Mouse (Mus musculus): ENCODE measurements around the gene Gm21985.

Gm21985 gene

GRCm38 (mm10) chr2:112266242-112266592, at the start of gene Gm21985:
TSS of gene Gm21985 (plus strand) at chr2:112266314.
- peak; percentile 70 for DNase-seq (ENCODE audit: inconsistent ontology term)

- DNase-seq (ENCODE audit: inconsistent ontology term) = no peak
Observed at GRCm38 (mm10) chr2:112217614-112218013, 48.5 kb upstream of the Gm21985 start.

GRCm38 (mm10) chr2:112220880-112221279, 45.2 kb upstream of the Gm21985 start:
- no peak for DNase-seq (ENCODE audit: inconsistent ontology term)

GRCm38 (mm10) chr2:112222607-112223006, 43.5 kb upstream of the Gm21985 start:
- DNase-seq (ENCODE audit: inconsistent ontology term) = no peak

GRCm38 (mm10) chr2:112224356-112224755, 41.8 kb upstream of the Gm21985 start:
- DNase-seq (ENCODE audit: inconsistent ontology term) = no peak

- no peak for DNase-seq (ENCODE audit: inconsistent ontology term)
Observed at GRCm38 (mm10) chr2:112232623-112233022, 33.5 kb upstream of the Gm21985 start.

GRCm38 (mm10) chr2:112236620-112237019, 29.5 kb upstream of the Gm21985 start:
- DNase-seq (ENCODE audit: inconsistent ontology term) = no peak

- no peak for DNase-seq (ENCODE audit: inconsistent ontology term)
Observed at GRCm38 (mm10) chr2:112238006-112238405, 28.1 kb upstream of the Gm21985 start.

- DNase-seq (ENCODE audit: inconsistent ontology term) = peak; percentile 88
Observed at GRCm38 (mm10) chr2:112239212-112239934, 26.7 kb upstream of the Gm21985 start, which contains the start of gene Lpcat4. TSS of gene Lpcat4 (plus strand) at chr2:112239468.

- DNase-seq (ENCODE audit: inconsistent ontology term) = peak; percentile 32
Observed at GRCm38 (mm10) chr2:112239935-112240721, 26.0 kb upstream of the Gm21985 start.

- DNase-seq (ENCODE audit: inconsistent ontology term) = no peak
Observed at GRCm38 (mm10) chr2:112241787-112242186, 24.3 kb upstream of the Gm21985 start.

- no peak for DNase-seq (ENCODE audit: inconsistent ontology term)
Observed at GRCm38 (mm10) chr2:112245307-112245706, 20.8 kb upstream of the Gm21985 start.

- DNase-seq (ENCODE audit: inconsistent ontology term) = no peak
Observed at GRCm38 (mm10) chr2:112246193-112246592, 19.9 kb upstream of the Gm21985 start.

GRCm38 (mm10) chr2:112247323-112247722, 18.8 kb upstream of the Gm21985 start:
- DNase-seq (ENCODE audit: inconsistent ontology term) = no peak

- DNase-seq (ENCODE audit: inconsistent ontology term) = no peak
Observed at GRCm38 (mm10) chr2:112249780-112250453, 16.2 kb upstream of the Gm21985 start.

- DNase-seq (ENCODE audit: inconsistent ontology term) = no peak
Observed at GRCm38 (mm10) chr2:112254675-112255515, 11.2 kb upstream of the Gm21985 start.

- no peak for DNase-seq (ENCODE audit: inconsistent ontology term)
Observed at GRCm38 (mm10) chr2:112259241-112259962, 6.7 kb upstream of the Gm21985 start, which contains the start of gene Nutm1. TSS of gene Nutm1 (minus strand) at chr2:112259291.

- DNase-seq (ENCODE audit: inconsistent ontology term) = peak; percentile 83
Observed at GRCm38 (mm10) chr2:112261748-112262653, 4.1 kb upstream of the Gm21985 start, which contains the start of gene Nop10. TSS of gene Nop10 (plus strand) at chr2:112261926.

GRCm38 (mm10) chr2:112262779-112263295, 3.3 kb upstream of the Gm21985 start:
- DNase-seq (ENCODE audit: inconsistent ontology term) = peak; percentile 25

Measured in Muller cell, postnatal 12 days (primary cell).